Mouse (Mus musculus) central nervous system, embryonic 14 days (tissue): ENCODE results near the gene Fbxl18. TPM values are rescaled to one million over a fixed set of nuclear protein-coding genes. Genes with fewer than 3 reads are reported as not detected.

Source experiments
- polyA plus RNA-seq: library from polyadenylated mRNA; depleted of rRNA; stranded (reverse); fragments of >200 nt; gene quantifications from 2 replicates; pipeline ENCODE4 v1.2.3, GENCODE M21; 2012; rRNA removed

The Fbxl18 gene
- polyA plus RNA-seq, result 18.9 and 19.5 TPM in 2 replicates

GRCm38 (mm10) chr5:142894918-142895613, at the start of gene Fbxl18:
TSS of gene Fbxl18 (minus strand) at chr5:142895421.

GRCm38 (mm10) chr5:142906532-142907047, 11.4 kb upstream of the Fbxl18 start, which contains the start of gene Actb:
TSS of gene Actb (minus strand) at chr5:142906754.

GRCm38 (mm10) chr5:142817524-142818434, 77.4 kb downstream of the Fbxl18 start, which contains the start of gene Tnrc18:
TSS of gene Tnrc18 (minus strand) at chr5:142817662.

Other genes starting within 250 kb of the Fbxl18 start
- gene Slc29a4, start 202.9 kb downstream of the Fbxl18 start, polyA plus RNA-seq, result 86.4 and 95.4 TPM in 2 replicates
- gene Tnrc18, start 77.8 kb downstream of the Fbxl18 start, polyA plus RNA-seq, result 65.7 and 67.9 TPM in 2 replicates
- gene Actb, start 11.3 kb upstream of the Fbxl18 start, polyA plus RNA-seq, result 3,180 and 3,284 TPM in 2 replicates
- gene Fscn1, start 64.9 kb upstream of the Fbxl18 start, polyA plus RNA-seq, result 513 and 546 TPM in 2 replicates
- 31.5 and 32.5 TPM in 2 replicates for gene Rnf216, start 217.6 kb upstream of the Fbxl18 start, polyA plus RNA-seq